Mouse (Mus musculus) heart, adult 2 months (tissue): ENCODE results near the gene Hist2h4.

Experiments used
- CTCF ChIP-seq: fragments of 200-600 bp; IDR thresholded peaks from 2 replicates; pipeline ENCODE4 v1.8.1; 2022; ENCODE audit warnings: antibody characterized with exemption, mild to moderate bottlenecking, moderate library complexity
- EP300 ChIP-seq: fragments of 200-500 bp; IDR thresholded peaks from 2 replicates; pipeline ENCODE4 v1.6.1; 2011; ENCODE audit warnings: low read depth, low read length, control low read depth; ENCODE audit not compliant: insufficient read depth
- POLR2A ChIP-seq: fragments of 200-500 bp; IDR thresholded peaks from 2 replicates; pipeline ENCODE4 v1.6.1; 2011; ENCODE audit warnings: mild to moderate bottlenecking, low read depth, low read length, control low read depth; ENCODE audit not compliant: insufficient read depth

DNA sequence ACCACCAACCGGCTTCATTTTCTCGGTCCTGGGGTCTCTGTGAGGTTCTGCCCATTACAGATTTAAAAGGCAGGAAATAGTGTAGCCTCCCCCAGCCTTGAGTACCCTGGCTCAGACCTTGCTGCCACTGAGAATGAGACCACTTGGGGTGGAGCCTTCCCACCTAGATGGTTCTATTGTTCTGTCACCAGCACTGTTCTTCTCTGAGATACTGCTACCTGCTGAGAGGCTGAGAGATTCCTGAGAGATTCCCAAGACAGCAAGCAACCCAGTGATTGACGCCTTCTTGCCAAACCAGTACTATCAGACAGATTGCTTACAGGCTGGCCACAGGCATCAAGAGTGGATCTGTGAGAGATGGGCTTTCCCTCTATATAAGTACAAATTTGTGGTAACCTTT lies 26.1 kb upstream of the Hist2h4 start:
- TF ChIP-seq POLR2A (no peak), CTCF (no peak), EP300 (no peak)
